Mouse (Mus musculus) kidney, adult 11 months (tissue): ENCODE results near the gene Flt3.
A peak's percentile ranks its signal among the peaks of the same experiment; 100 is the strongest.

Experiments
- DNase-seq: peaks from one replicate; pipeline ENCODE4 v3.0.0; 2022

Flt3 gene

DNA sequence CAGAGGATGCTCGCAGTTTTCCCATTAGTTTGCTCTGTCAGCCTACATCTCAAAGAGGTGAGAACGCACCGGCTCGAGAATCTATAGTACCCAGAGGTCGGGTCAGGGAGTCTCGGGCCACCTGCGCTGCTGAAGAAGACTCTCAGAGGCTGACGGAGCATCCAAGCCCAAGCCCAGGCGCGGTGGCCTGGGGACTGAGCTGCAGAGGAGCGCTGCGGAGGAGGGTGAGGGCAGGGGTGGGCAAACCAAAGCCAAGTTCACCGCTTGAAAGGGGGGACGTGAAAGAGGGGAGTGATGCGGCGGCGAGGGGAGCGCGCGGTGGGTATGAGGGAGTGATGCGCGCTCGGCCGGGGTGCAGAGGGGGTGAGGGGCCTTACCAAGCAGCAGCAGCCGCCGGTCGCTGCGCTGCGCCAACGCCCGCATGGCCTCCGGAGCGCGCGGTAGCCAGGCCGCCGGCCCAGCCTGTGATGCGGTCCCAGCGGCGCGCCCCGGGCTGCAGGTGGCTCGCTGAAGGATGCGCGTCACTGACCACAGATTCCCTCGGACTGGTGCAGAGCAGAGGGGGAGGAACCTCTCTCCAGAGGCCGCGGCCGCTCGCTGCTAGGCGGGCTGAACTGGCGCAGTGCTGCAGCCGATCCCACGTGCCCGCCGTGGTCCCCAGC lies at the start of gene Flt3:
Gene Flt3, minus strand, starts transcription at position 647 of the 662 bp plus-strand sequence.
- DNase-seq = no peak

DNA sequence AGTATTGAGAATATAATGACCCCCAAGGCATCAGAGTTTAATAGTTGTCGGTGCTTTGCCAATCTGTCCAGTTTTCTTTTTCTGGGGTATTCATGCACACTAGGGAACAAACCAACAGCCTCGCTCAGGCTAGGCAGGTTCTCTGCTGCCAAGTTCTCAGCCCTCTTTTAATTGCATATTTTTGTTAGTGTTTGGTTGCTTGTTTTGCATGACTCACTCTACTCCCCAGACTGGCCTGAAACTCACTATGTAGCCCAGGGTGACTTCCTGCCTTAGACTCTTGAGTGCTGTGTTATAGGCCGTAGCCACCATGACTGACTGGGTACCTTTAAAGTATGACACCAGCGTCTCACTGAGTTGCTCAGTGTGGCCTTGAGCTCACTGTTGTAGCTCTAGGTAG lies 48.6 kb upstream of the Flt3 start:
- peak; percentile 50 for DNase-seq

DNA sequence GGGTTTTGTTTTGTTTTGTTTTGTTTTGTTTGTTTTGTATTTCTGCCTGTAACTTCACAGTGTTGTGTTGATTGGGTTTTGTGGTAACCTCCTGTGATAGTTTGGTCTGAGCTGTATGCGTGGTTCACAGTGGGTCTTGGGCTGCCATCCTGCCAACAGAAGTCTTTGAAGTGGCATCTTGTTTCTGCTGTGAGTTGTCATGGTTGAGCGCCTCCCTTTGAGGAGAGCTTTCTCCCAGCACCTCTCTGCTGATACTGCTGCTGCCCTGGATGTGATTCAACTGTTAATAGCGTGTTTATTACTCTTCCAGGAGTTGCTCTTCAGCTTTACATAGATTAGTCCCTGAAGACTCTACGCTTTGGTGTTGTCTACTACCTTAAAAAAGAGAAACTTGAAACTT lies 48.2 kb upstream of the Flt3 start:
- DNase-seq = no peak

DNA sequence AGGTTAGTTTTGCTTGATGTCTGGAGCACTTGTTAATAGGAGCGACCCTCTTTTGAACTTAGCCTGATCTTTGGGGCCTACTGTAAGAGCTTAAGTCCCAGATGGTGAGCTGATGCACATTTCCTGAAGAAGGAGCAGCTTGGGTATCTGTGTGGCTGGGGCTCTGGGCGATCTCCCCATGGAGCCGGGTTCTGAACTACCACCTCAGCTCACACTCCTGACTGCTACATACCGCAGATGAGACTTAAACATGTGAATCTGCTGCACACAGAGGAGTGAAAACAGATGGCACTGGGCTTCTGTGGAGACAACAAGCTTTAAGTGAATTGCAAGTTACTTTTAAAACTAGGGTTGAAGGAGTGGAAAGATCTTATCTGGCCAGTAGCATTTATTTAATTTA lies 45.0 kb upstream of the Flt3 start:
- DNase-seq = no peak

DNA sequence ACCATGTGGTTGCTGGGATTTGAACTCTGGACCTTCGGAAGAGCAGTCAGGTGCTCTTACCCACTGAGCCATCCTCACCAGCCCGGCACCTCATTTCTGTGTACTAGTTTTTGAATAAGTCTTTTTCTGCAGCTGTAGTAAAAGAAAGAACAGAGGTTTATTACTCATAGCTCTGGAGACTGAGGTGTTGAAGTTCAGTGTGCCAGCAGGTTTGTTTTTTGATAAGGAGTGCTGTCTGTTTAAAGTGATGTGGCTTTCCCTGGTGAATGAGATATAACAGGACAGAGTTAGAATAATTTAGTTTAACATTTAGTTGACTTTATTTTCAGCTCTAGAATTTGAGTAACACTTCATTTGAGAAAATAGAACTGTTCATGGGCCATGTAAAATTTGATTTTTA lies 44.5 kb upstream of the Flt3 start:
- DNase-seq = no peak

GRCm38 (mm10) chr5:147444298-147444697 lies 44.0 kb upstream of the Flt3 start:
- no peak for DNase-seq

DNA sequence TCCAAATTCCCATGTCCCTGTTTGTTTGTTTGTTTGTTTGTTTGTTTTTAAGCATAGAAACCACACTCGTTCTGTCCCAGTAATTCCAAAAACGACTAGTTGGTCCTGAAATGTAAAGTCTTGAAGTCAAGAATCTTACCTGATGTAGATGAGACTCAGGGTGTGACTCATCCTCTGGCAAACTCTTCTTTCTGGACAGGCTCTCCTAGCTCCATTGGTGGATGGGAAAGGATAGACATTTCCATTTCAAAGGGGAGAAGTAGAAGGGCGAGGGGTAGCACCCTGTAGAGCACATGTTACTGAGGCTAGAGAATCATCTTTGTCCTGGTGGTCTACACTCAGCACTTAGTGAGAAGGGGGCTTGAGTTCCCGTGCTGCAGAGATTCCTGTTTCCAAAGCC lies 42.5 kb upstream of the Flt3 start:
- no peak for DNase-seq

DNA sequence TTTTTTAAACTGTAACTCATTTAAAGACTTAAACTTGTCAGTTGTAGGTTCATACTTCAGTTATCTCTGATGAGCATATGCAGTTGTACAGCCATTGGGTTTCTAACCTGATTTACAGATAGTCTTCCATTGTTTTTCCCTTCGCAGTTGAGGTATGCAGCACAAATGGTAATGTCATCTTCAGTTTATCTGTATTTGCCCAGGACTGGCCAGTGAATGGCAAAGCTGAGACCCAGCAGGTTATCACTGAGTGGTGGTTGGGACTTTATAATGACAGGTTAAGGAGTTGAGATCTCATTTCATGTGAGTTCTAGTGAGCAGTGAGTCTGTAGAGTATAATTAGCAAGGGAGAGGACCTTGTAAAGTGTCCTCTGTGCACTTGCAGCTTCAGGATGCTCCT lies 41.7 kb upstream of the Flt3 start:
- DNase-seq = no peak

DNA sequence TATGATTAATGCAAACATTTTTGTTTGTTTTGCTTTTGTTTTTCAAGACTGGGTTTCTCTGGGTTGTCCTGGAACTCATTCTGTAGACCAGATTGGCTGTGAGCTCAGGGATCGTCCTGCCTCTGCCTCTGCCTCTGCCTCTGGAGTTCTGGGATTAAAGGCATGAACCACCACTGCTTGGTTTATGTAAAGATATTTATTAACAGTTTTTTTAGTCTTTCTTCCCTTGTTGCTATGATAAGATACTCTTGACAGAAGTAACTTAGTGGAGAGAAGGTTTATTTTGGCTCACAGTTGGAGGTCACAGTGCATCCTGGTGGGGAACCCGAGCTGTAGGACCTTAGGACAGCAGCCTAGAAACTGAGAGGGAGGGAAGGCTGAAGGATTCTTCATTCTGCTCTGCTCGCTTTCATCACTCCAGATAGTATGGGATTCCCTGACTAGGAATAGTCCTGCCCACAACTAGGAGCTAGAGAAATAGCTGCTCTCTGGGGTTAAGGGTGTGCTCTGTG lies 40.8 kb upstream of the Flt3 start:
- no peak for DNase-seq

DNA sequence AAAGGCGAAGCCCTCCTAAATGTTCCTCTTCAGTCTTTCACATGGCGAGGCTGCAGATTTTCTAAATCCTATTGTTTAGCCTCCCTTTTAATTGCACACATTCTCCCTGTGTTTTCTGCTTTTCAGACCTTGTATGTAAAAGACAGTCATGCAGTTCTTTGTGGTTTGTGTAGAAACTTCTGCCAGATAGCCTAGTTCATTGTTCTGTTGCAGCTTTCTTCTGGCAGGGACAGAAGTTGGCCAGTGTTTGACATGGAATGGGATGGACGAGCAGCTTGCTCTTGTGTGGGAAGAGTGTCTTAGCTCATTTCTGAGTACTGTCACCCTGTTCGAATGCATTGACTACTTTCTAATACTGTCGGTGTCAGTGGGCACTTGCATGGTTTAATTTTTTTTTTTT lies 36.2 kb upstream of the Flt3 start:
- no peak for DNase-seq

DNA sequence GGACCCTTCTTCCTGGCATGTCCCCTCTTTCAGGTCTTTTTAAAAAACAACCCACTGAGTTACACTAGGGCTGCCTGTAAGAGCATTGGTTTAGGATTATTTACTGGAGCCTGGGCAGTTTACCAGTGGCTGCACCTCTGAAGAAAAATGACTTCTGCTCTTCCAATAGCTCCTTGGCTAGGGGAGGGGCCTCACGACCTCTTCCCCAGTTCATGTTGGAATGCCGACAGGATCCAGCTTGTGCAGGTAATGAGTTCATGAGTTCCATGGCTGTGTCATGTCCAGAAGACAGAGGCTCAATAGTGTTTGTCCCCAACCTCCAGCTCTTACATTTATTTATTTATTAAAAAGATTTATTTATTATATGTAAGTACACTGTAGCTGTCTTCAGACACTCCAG lies 35.5 kb upstream of the Flt3 start:
- DNase-seq = peak; percentile 61

- DNase-seq = peak; percentile 81
Measured at GRCm38 (mm10) chr5:147435224-147435623, 34.9 kb upstream of the Flt3 start.

GRCm38 (mm10) chr5:147432927-147433326 lies 32.6 kb upstream of the Flt3 start:
- no peak for DNase-seq

DNA sequence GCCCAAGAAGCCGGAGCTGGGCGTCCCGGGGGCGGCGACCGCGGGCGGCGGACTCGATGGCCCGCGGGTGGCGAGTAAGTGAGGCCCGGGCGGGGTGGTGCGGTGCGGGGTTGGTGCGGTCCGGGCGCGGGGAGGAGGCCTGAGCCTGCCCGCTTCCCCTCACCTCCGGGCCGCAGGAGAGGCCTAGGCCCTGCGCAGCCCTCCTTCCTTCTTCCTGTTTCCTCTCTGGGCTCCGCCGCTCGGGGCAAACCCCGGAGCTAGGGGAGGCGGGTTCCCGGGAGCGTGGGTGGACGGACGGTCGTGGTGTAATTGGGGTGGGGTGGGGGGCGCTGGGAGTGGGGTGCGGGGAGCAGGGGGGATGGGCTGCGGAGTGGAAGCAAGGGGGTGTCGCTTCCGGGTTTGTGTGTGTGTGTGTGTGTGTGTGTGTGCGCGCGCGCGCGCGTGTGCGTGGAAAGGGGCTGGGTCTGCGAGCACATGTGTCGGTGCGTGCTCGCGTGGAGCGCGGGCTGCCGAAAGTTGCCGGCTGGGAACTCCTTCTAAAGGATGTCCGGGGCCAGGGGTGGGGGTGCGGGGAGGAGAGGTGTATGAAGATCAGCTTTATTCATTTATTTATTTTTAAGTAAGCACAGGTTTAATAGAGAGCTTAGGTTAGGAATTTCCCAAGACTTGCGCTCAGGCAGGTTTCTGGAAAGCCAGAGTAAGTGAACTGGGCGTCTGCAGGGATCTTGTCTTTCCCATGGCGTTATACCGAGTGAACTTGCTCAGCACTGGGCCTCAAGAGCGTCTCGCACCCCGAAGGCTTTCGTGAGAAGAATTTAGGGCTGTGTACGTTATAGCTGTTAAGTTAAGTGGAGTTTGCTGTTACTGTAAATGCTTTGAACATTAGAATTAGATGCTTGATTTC lies 30.9 kb upstream of the Flt3 start:
- DNase-seq = peak; percentile 64

GRCm38 (mm10) chr5:147430361-147430935 lies 30.2 kb upstream of the Flt3 start:
- DNase-seq = peak; percentile 26

GRCm38 (mm10) chr5:147429535-147430305 lies 29.4 kb upstream of the Flt3 start, which contains the start of gene Pan3:
TSS of gene Pan3 (plus strand) at chr5:147430161.
- peak; percentile 95 for DNase-seq

- no peak for DNase-seq
Measured at GRCm38 (mm10) chr5:147426048-147426805, 25.9 kb upstream of the Flt3 start.

- DNase-seq = no peak
Measured at GRCm38 (mm10) chr5:147423612-147424011, 23.3 kb upstream of the Flt3 start.

- DNase-seq = no peak
Measured at GRCm38 (mm10) chr5:147418394-147419121, 18.3 kb upstream of the Flt3 start.

DNA sequence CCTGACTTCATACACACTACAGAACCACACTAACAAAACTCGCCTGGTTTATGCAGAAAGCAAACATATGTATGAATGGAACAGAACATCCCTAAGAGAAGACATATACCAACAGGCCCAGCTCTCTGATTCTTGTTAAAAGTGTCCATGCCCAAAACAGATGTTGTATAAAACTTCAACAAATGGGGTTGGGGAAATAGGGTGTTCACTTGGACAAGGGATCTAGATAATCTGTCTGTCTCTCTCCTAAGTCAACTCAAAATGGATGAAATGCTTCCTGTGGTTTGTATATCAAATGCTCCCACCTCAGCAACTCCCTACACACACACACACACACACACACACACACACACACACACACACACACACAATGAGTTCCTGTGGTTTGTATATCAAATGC lies 17.7 kb upstream of the Flt3 start:
- DNase-seq = no peak

GRCm38 (mm10) chr5:147410585-147410984 lies 10.3 kb upstream of the Flt3 start:
- no peak for DNase-seq
